Mouse (Mus musculus): Measurements from ENCODE around the gene Dgki. TPM values are rescaled to one million over a fixed set of nuclear protein-coding genes. Genes with fewer than 3 reads are reported as not detected.
A peak's percentile ranks its signal among the peaks of the same experiment; 100 is the strongest.

The Dgki gene
- total and polyA plus RNA-seq, 2 experiments from 2014 or later: 0.11 to 0.33 TPM

- DNase-seq (ENCODE audit: low spot score): no peak
- Histone ChIP-seq H3K4me1 (ENCODE audit: control insufficient read depth, insufficient read depth) (peaks cover 4% of the 10 kb centered on the region; the same call in 1 of the 2 replicates), H3K9me3 (replicated peaks; ENCODE audit: control insufficient read depth, low read length) (no peaks in the 10 kb centered on the region), H3K36me3 (replicated peaks; ENCODE audit: control insufficient read depth, insufficient read depth, low read length) (no peaks in the 10 kb centered on the region), H3K27me3 (ENCODE audit: control insufficient read depth, insufficient read depth, low read length) (no peaks in the 10 kb centered on the region), H3K4me2 (ENCODE audit: low read depth, low read length) (no peak overlapping the region), H3K4me3 (ENCODE audit: low read depth, low read length) (no peak overlapping the region), H3K9ac (replicated peaks; ENCODE audit: low read depth, low read length) (no peak overlapping the region), H3K27ac (ENCODE audit: low read depth) (no peak overlapping the region)
- ATAC-seq (ENCODE audit: insufficient read depth, low read depth): no peak
- WGBS: 69% methylated on average over 14 of the region's 14 CpGs
- no peak for TF ChIP-seq CTCF (IDR thresholded peaks at IDR 0.05; ENCODE audit: low read depth)
- TF ChIP-seq EP300 (IDR thresholded peaks at IDR 0.05; ENCODE audit: low read depth): no peak
These were observed 230.0 kb downstream of the Dgki start for GRCm38 (mm10) chr6:37069836-37070600.

GRCm38 (mm10) chr6:37068737-37069136, 231.2 kb downstream of the Dgki start:
- Histone ChIP-seq H3K27me3 (ENCODE audit: control insufficient read depth, insufficient read depth, low read length) (no peaks in the 10 kb centered on the region), H3K4me2 (ENCODE audit: low read depth, low read length) (no peak overlapping the region), H3K9me3 (replicated peaks; ENCODE audit: control insufficient read depth, low read length) (no peaks in the 10 kb centered on the region), H3K27ac (ENCODE audit: low read depth) (no peak overlapping the region), H3K36me3 (replicated peaks; ENCODE audit: control insufficient read depth, insufficient read depth, low read length) (no peaks in the 10 kb centered on the region), H3K4me3 (ENCODE audit: low read depth, low read length) (no peak overlapping the region), H3K9ac (replicated peaks; ENCODE audit: low read depth, low read length) (no peak overlapping the region), H3K4me1 (ENCODE audit: control insufficient read depth, insufficient read depth) (peaks cover 4% of the 10 kb centered on the region; the same call in 1 of the 2 replicates)
- ATAC-seq (ENCODE audit: insufficient read depth, low read depth) (no peak), DNase-seq (ENCODE audit: low spot score) (no peak)
- WGBS: 71% methylated on average over 6 of the region's 6 CpGs
- TF ChIP-seq EP300 (IDR thresholded peaks at IDR 0.05; ENCODE audit: low read depth): no peak
- TF ChIP-seq CTCF (IDR thresholded peaks at IDR 0.05; ENCODE audit: low read depth): no peak

- DNase-seq (ENCODE audit: low spot score): no peak
- Histone ChIP-seq H3K27me3 (ENCODE audit: control insufficient read depth, insufficient read depth, low read length) (no peaks in the 10 kb centered on the region), H3K27ac (ENCODE audit: low read depth) (no peak overlapping the region), H3K4me1 (ENCODE audit: control insufficient read depth, insufficient read depth) (peaks cover 4% of the 10 kb centered on the region; the same call in 1 of the 2 replicates), H3K9ac (replicated peaks; ENCODE audit: low read depth, low read length) (no peak overlapping the region), H3K4me3 (ENCODE audit: low read depth, low read length) (no peak overlapping the region), H3K9me3 (replicated peaks; ENCODE audit: control insufficient read depth, low read length) (no peaks in the 10 kb centered on the region), H3K36me3 (replicated peaks; ENCODE audit: control insufficient read depth, insufficient read depth, low read length) (no peaks in the 10 kb centered on the region), H3K4me2 (ENCODE audit: low read depth, low read length) (no peak overlapping the region)
- WGBS: 78% methylated on average over 1 of the region's 1 CpGs
- TF ChIP-seq EP300 (IDR thresholded peaks at IDR 0.05; ENCODE audit: low read depth): no peak
- no peak for TF ChIP-seq CTCF (IDR thresholded peaks at IDR 0.05; ENCODE audit: low read depth)
- no peak for ATAC-seq (ENCODE audit: insufficient read depth, low read depth)
These were observed 232.6 kb downstream of the Dgki start for GRCm38 (mm10) chr6:37067357-37067756.

- H3K4me1 ChIP-seq (ENCODE audit: control insufficient read depth, insufficient read depth): peaks cover 4% of the 10 kb centered on the region; the same call in 1 of the 2 replicates
- no peak overlapping the region for H3K9ac ChIP-seq (replicated peaks; ENCODE audit: low read depth, low read length)
- TF ChIP-seq CTCF (IDR thresholded peaks at IDR 0.05; ENCODE audit: low read depth): no peak
- TF ChIP-seq EP300 (IDR thresholded peaks at IDR 0.05; ENCODE audit: low read depth): no peak
- no peaks in the 10 kb centered on the region for H3K36me3 ChIP-seq (replicated peaks; ENCODE audit: control insufficient read depth, insufficient read depth, low read length)
- H3K4me2 ChIP-seq (ENCODE audit: low read depth, low read length): no peak overlapping the region
- no peaks in the 10 kb centered on the region for H3K9me3 ChIP-seq (replicated peaks; ENCODE audit: control insufficient read depth, low read length)
- DNase-seq (ENCODE audit: low spot score): peak; percentile 50
- H3K4me3 ChIP-seq (ENCODE audit: low read depth, low read length): no peak overlapping the region
- WGBS: 27% methylated on average over 10 of the region's 10 CpGs
- no peaks in the 10 kb centered on the region for H3K27me3 ChIP-seq (ENCODE audit: control insufficient read depth, insufficient read depth, low read length)
- H3K27ac ChIP-seq (ENCODE audit: low read depth): peak overlapping the region; percentile 31
- ATAC-seq (ENCODE audit: insufficient read depth, low read depth): peak; percentile 67
These were observed 235.7 kb downstream of the Dgki start for GRCm38 (mm10) chr6:37064214-37064830.

- H3K9ac ChIP-seq (replicated peaks; ENCODE audit: low read depth, low read length): no peak overlapping the region
- no peak overlapping the region for H3K4me2 ChIP-seq (ENCODE audit: low read depth, low read length)
- no peak overlapping the region for H3K4me3 ChIP-seq (ENCODE audit: low read depth, low read length)
- no peak for DNase-seq (ENCODE audit: low spot score)
- no peaks in the 10 kb centered on the region for H3K4me1 ChIP-seq (ENCODE audit: control insufficient read depth, insufficient read depth)
- H3K9me3 ChIP-seq (replicated peaks; ENCODE audit: control insufficient read depth, low read length): no peaks in the 10 kb centered on the region
- no peaks in the 10 kb centered on the region for H3K27me3 ChIP-seq (ENCODE audit: control insufficient read depth, insufficient read depth, low read length)
- 0 out of 2 replicates have a peak, but pooled peaks have one; percentile 33 for ATAC-seq (ENCODE audit: insufficient read depth, low read depth)
- 81% methylated on average over 7 of the region's 7 CpGs for WGBS
- peak overlapping the region; percentile 18 for H3K27ac ChIP-seq (ENCODE audit: low read depth)
- TF ChIP-seq CTCF (IDR thresholded peaks at IDR 0.05; ENCODE audit: low read depth) (no peak), EP300 (IDR thresholded peaks at IDR 0.05; ENCODE audit: low read depth) (no peak)
- no peaks in the 10 kb centered on the region for H3K36me3 ChIP-seq (replicated peaks; ENCODE audit: control insufficient read depth, insufficient read depth, low read length)
These were observed 236.7 kb downstream of the Dgki start for GRCm38 (mm10) chr6:37063266-37063665.
